Mouse (Mus musculus) liver, embryonic 13.5 days (tissue): Measurements from ENCODE around the gene Bcl11b. TPM values are rescaled to one million over a fixed set of nuclear protein-coding genes. Genes with fewer than 3 reads are reported as not detected.

Experiments used
- polyA plus RNA-seq: library from polyadenylated mRNA; unstranded; fragments of >200 nt; fragmentation: Nextera tagmentation; extraction: Ambion mirVana; gene quantifications from 2 replicates; pipeline ENCODE4 v1.2.1, GENCODE M21; 2015

The Bcl11b gene
- polyA plus RNA-seq, 1 experiment from 2014 or later = 0.08 TPM

Other genes starting within 250 kb of the Bcl11b start
- gene Setd3, start 175.7 kb upstream of the Bcl11b start, polyA plus RNA-seq = 56.6 and 71.5 TPM in 2 replicates
- 1.8 and 2.3 TPM in 2 replicates for gene Ccnk, start 176.0 kb upstream of the Bcl11b start, polyA plus RNA-seq